Mouse (Mus musculus) hindbrain, embryonic 10.5 days (tissue): ENCODE measurements around the gene Dyx1c1. TPM values are rescaled to one million over a fixed set of nuclear protein-coding genes. Genes with fewer than 3 reads are reported as not detected.

Experiments
- DNase-seq: peaks from one replicate; pipeline ENCODE4 v3.0.0-alpha.2; 2017; ENCODE audit warnings: low spot score
- H3K27ac ChIP-seq: fragments of 300-500 bp; sonication (generic); 2 replicates; pipeline ENCODE4 v1.5.1; 2016; ENCODE audit warnings: mild to moderate bottlenecking, moderate library complexity
- H3K27me3 ChIP-seq: fragments of 300-500 bp; sonication (generic); 2 replicates; pipeline ENCODE4 v1.6.1; 2016; ENCODE audit warnings: mild to moderate bottlenecking; ENCODE audit not compliant: poor library complexity, insufficient read depth, severe bottlenecking
- H3K36me3 ChIP-seq: fragments of 300-500 bp; sonication (generic); 2 replicates; pipeline ENCODE4 v1.6.1; 2016; ENCODE audit warnings: mild to moderate bottlenecking, moderate library complexity
- H3K4me1 ChIP-seq: fragments of 300-500 bp; sonication (generic); replicated peaks from 2 replicates; pipeline ENCODE4 v1.6.1; 2016; ENCODE audit warnings: mild to moderate bottlenecking
- H3K4me3 ChIP-seq: fragments of 300-500 bp; sonication (generic); 2 replicates; pipeline ENCODE4 v1.5.1; 2016; ENCODE audit warnings: mild to moderate bottlenecking, moderate library complexity
- H3K9me3 ChIP-seq: fragments of 300-500 bp; sonication (generic); 2 replicates; pipeline ENCODE4 v1.6.1; 2016; ENCODE audit warnings: mild to moderate bottlenecking, moderate library complexity
- WGBS: fragments of 180-500 bp; shearing (Covaris S2); methylation state at CpG from one replicate; pipeline ENCODE4 v1.1.7; 2016; 5-methylcytosine and 5-hydroxymethylcytosine counted together
- polyA plus RNA-seq: library from polyadenylated mRNA; unstranded; fragments of >200 nt; fragmentation: Nextera tagmentation; extraction: Ambion mirVana; gene quantifications from 2 replicates; pipeline ENCODE4 v1.2.1, GENCODE M21; 2016

Dyx1c1 gene
- polyA plus RNA-seq, 1 experiment from 2014 or later, result 1.8 TPM

DNA sequence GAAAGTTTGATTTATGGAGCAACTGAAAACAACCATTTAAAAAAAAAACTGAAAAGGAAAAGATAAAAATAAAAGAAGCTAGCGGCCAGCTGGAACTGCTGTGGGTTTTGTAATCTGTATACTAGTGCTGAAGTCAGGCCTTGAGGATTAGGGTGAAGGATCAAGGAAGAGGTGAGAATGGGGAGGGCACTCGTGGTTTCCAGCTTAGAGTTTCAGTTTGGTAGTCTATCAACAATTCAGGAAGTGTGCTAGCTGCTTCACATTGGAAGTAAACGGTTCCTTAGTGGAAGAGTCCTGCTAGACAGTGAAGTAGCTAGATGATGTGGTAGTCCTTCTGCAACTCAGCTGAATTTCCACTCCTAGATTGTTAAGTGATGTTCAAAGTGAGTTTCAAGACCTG, 49.8 kb downstream of the Dyx1c1 start:
- Histone ChIP-seq H3K4me1 (no peaks in the 10 kb centered on the region), H3K9me3 (no peaks in the 10 kb centered on the region), H3K27ac (no peak overlapping the region), H3K27me3 (no peaks in the 10 kb centered on the region), H3K36me3 (peaks cover 44% of the 10 kb centered on the region), H3K4me3 (no peak overlapping the region)
- no peak for DNase-seq
- WGBS, result 75% methylated on average over 3 of the region's 3 CpGs

DNA sequence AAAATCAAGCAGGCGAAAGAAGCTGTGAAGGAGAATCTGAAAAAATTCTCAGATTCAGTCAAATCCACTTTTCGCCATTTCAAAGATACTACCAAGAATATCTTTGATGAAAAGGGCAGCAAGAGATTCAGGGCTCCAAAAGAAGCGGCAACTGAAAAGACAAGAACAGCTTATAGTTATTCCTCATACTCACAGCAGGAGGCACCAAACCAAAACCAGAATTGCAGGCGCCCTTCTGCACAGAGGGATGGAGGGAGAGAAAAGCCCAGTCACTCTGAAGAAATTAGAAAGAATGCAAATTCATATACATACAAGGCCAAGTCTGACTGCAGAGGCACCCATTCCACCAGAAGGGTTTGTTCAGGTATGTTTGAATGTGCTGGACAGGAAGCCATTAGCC, 54.0 kb downstream of the Dyx1c1 start:
- 89% methylated on average over 4 of the region's 4 CpGs for WGBS
- no peak for DNase-seq
- H3K27me3 ChIP-seq, result no peaks in the 10 kb centered on the region
- H3K4me3 ChIP-seq, result no peak overlapping the region
- no peaks in the 10 kb centered on the region for H3K4me1 ChIP-seq
- H3K36me3 ChIP-seq, result peaks cover 71% of the 10 kb centered on the region
- no peaks in the 10 kb centered on the region for H3K9me3 ChIP-seq
- H3K27ac ChIP-seq, result no peak overlapping the region

DNA sequence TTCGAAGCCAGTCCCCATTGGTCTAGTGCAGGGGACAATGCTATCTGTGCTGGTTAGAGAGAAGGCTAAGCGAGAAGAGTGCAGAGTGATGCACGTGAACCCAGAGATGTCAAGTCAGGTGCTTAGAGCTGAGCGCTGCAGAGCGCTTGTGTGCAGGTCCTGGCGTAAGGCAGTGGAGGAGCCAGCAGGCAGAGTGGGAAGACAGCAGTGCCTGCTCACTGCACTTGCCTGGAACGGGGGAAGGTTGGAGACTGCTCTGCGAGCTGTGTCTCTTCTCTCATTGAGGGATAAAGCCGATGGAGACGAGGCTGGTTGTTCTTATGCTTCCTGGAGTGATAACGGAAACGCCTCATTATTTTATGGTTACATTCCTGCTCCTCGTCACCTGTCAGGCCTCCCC, 56.1 kb downstream of the Dyx1c1 start:
- H3K4me1 ChIP-seq, result no peaks in the 10 kb centered on the region
- DNase-seq, result no peak
- no peak overlapping the region for H3K4me3 ChIP-seq
- WGBS, result 91% methylated on average over 13 of the region's 13 CpGs
- H3K36me3 ChIP-seq, result peaks cover 92% of the 10 kb centered on the region
- no peak overlapping the region for H3K27ac ChIP-seq
- no peaks in the 10 kb centered on the region for H3K27me3 ChIP-seq
- H3K9me3 ChIP-seq, result no peaks in the 10 kb centered on the region

DNA sequence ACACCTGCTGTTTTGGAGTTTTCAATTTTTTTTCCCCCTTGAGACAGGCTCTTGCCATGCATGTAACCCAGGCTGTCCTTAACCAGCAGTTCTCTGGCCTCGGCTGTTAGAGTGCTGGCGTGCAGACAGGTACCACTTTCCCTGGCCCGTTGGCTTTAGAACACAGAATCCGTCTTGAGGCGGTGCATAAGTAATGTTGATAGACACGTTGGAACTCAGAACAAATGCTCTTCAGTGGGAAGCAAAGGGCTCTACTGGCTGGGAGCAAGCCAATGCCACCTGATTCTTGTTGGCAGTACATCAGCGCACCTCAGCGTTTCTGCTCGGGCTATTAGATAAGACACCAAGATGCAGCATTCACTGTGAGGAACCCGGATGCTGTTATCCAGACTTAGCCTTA, 61.3 kb downstream of the Dyx1c1 start:
- Histone ChIP-seq H3K4me1 (no peaks in the 10 kb centered on the region), H3K27me3 (no peaks in the 10 kb centered on the region), H3K9me3 (no peaks in the 10 kb centered on the region), H3K36me3 (peaks cover 76% of the 10 kb centered on the region), H3K27ac (no peak overlapping the region), H3K4me3 (no peak overlapping the region)
- no peak for DNase-seq
- WGBS, result 93% methylated on average over 10 of the region's 10 CpGs

DNA sequence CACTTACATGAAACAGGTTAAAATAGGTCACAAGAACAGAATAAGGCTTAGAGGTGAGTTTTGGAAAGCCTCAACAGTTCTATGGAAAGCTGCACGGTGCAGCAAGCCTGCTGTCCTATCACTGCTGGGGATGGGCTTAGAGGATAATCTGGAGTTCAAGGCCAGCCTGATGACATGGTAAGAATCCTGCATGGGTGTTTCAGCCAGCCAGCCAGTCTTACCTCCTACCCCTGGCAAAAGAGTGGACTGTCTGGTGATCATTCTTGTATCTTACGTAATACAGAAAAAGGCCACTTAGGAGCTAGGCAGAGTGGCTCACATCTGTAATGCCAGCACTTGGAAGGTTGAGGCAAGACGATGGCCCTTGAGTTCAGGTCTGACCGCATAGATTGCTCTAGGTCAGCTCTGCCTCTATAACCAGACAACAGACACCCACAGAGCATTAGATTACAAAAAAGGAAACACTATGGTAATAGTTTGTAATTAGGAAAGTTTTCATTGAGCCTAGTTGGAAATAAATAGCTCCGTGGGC, 62.0 kb downstream of the Dyx1c1 start:
- DNase-seq, result no peak
- Histone ChIP-seq H3K9me3 (no peaks in the 10 kb centered on the region), H3K36me3 (peaks cover 68% of the 10 kb centered on the region), H3K27ac (no peak overlapping the region), H3K4me3 (no peak overlapping the region), H3K27me3 (no peaks in the 10 kb centered on the region), H3K4me1 (peaks cover under 1% of the 10 kb centered on the region; the same call in 1 of the 2 replicates)
- WGBS, result 92% methylated on average over 5 of the region's 5 CpGs

Other genes starting within 250 kb of the Dyx1c1 start
- 7.6 and 19.9 TPM in 2 replicates for gene Prtg, start 151.9 kb upstream of the Dyx1c1 start, polyA plus RNA-seq
- 5.4 and 6.1 TPM in 2 replicates for gene Pygo1, start 33.1 kb upstream of the Dyx1c1 start, polyA plus RNA-seq
- gene Gm44503, start 67 bp downstream of the Dyx1c1 start, polyA plus RNA-seq, result not detected in 2 replicates
- gene Ccpg1os, start 26.6 kb downstream of the Dyx1c1 start, polyA plus RNA-seq, result 21.8 and 27.6 TPM in 2 replicates
- 20.3 and 21.9 TPM in 2 replicates for gene Ccpg1, start 26.6 kb downstream of the Dyx1c1 start, polyA plus RNA-seq
- gene Pigb, start 81.6 kb downstream of the Dyx1c1 start, polyA plus RNA-seq, result 15.0 and 15.8 TPM in 2 replicates
- gene Rab27a, start 86.1 kb downstream of the Dyx1c1 start, polyA plus RNA-seq, result 1.5 and 2.1 TPM in 2 replicates
- gene Khdc3, start 143.1 kb downstream of the Dyx1c1 start, polyA plus RNA-seq, result 0.20 TPM in 1 of 2 replicates, not detected in the other
- not detected in 2 replicates for gene Gm20509, start 143.7 kb downstream of the Dyx1c1 start, polyA plus RNA-seq
- 136 and 150 TPM in 2 replicates for gene Rsl24d1, start 154.6 kb downstream of the Dyx1c1 start, polyA plus RNA-seq